14 mouse cellular contexts compared by ENCODE assay signal in the genomic region with DNA sequence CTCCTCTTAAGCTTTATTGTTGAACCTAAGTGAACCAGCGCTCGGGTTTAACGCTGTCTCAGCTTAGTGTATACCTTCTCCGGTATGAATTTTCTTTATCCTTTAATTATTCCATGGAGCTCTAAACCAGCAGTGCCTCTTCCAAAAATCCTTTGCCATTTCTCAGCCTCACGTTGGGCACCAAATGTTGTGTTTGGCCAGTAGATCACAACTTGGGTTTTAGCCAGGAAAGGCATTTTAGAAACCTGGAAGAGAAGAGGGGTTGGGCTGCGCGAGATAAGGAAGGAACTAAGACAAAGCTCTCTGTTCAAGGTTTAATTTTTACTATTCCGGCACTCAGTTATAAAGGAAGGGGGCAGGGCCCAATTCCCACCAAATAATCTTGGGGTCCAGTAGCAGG.
DNase-seq lines count a peak whose midpoint lies in the region.
"Had no signal": no experiment of that assay in that cellular context is flagged by ENCODE, and none has a peak within 500 bp of the region (broad histone marks: within the 10 kb centered on the region; RNA-seq: fewer than 3 reads in every experiment).

No protein-coding gene starts in this region.

- peak; percentile 8 for DNase-seq in cerebellum, adult 11-12 months
- DNase-seq in cerebellum, adult 8-10 months = no peak
- DNase-seq in cerebellum, adult 9-11 months = peak; percentile 9
- DNase-seq in cerebellum, adult 11 months = no peak
- DNase-seq in cerebellum, postnatal 14 days = peak; percentile 45 to 68
- no peak for DNase-seq in right cerebral cortex, postnatal 36 days (ENCODE audit: low spot score in 2 of 2)
- DNase-seq: adrenal gland, adult 8-10 months; adrenal gland, postnatal 36 days; gastrocnemius, postnatal 10 days; heart, adult 18-20 months; heart, postnatal 14 days; heart, postnatal 4 days; kidney, adult 18-20 months; kidney, adult 9 months had no signal

Comparison
In these comparisons a context has a peak if more than half of its experiments do, and no peak if none do; other contexts are left out.
1. DNase-seq: peak in cerebellum, adult 11-12 months (single experiment), cerebellum, adult 9-11 months (single experiment) and cerebellum, postnatal 14 days (2 of 2); none in cerebellum, adult 8-10 months (single experiment), cerebellum, adult 11 months (single experiment) and right cerebral cortex, postnatal 36 days (0 of 2).